Mouse (Mus musculus): ENCODE measurements around the gene Nceh1.

DNA sequence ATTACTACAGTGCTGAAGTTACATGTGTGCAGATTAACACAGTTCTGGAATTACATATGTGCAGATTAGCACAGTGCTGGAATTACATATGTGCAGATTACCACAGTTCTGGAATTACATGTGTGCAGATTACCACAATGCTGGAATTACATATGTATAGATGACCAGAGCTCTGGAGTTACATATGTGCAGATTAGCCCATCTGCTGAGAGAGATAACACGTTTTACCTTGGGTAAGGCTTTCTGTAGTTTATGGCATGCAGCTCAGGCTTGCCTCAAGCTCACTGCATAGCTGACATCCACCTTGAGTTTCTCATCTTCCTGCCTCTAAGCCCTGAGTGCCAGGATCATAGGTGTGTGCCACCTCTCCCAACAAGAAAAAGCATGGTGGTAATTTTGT lies 52.2 kb downstream of the Nceh1 start:
- TF ChIP-seq MAX (IDR thresholded peaks at IDR 0.05; ENCODE audit: low read length), result no peak
- TF ChIP-seq RAD21 (IDR thresholded peaks at IDR 0.05; ENCODE audit: low read depth, low read length), result no peak
- TF ChIP-seq CTCF (IDR thresholded peaks at IDR 0.05 in 2 of 3, conservative IDR thresholded peaks at IDR 0.05 in 1 of 3; ENCODE audit: control insufficient read depth in 1 of 3, insufficient read depth in 1 of 3, low read depth in 2 of 3, low read length in 3 of 3, poor library complexity in 1 of 3, severe bottlenecking in 1 of 3), result no peak
- no peak for TF ChIP-seq USF1 (IDR thresholded peaks at IDR 0.05; ENCODE audit: low read depth, low read length)
- TF ChIP-seq EP300 (IDR thresholded peaks at IDR 0.05; ENCODE audit: low read depth in 1 of 2, low read length in 2 of 2), result no peak
- no peak for TF ChIP-seq ZKSCAN1 (IDR thresholded peaks at IDR 0.05; ENCODE audit: low read depth, low read length)
- TF ChIP-seq MYC (IDR thresholded peaks at IDR 0.05; ENCODE audit: low read depth, low read length), result no peak
- no peak for TF ChIP-seq POLR2A (IDR thresholded peaks at IDR 0.05; ENCODE audit: control insufficient read depth in 1 of 2, insufficient read depth in 1 of 2, low read depth in 1 of 2, low read length in 2 of 2, poor library complexity in 1 of 2)
- TF ChIP-seq GATA1 (IDR thresholded peaks at IDR 0.05; ENCODE audit: low read depth, low read length), result no peak
- no peak for TF ChIP-seq UBTF (IDR thresholded peaks at IDR 0.05; ENCODE audit: borderline replicate concordance, insufficient read depth, low read depth, low read length)
- no peak for TF ChIP-seq MAFK (IDR thresholded peaks at IDR 0.05; ENCODE audit: borderline replicate concordance, low read depth, low read length)
- TF ChIP-seq POLR2AphosphoS5 (IDR thresholded peaks at IDR 0.05; ENCODE audit: borderline replicate concordance, low read depth, low read length), result no peak

Data from MEL (cell line).